ENCODE assay signal across 8 mouse cellular contexts in the genomic region with DNA sequence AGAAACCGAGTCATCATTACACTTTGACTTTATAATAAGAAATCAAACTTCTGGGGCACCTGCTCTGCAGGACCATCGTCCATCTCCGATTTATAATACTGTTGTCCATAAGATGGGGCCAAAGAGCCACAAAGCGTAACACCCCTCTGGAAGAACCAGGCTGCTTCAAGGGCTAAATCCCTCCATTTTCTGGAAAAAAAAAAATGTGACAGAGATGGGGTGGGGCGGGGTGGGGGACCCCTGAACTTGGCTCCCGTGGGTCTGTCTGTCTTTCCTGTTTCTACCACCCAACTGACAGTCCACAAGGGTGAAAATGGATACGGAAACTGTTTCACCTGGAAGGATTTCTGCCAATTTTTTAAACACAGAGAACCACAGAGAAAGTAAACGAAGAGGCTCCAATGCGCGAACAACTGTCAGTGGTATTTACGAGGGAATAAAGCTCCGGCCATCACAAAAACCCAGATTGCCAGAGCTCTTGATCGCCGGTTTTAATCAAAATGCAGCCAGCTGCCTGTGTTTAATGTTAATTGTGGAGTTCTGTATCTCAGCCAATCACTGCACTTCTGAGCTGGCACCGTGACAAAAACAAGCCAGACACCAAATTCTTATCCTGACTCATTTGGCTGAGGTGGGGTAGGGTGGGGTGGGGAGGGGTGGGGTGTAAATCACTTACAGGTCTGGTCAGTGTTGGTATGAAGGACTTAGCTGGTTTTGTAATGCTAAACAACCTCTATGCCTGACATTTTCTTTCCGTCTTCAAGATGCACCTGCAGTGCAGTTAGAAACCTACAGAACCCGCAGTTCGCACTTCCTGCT.
DNase-seq lines count a peak whose midpoint lies in the region; ATAC-seq and TF ChIP-seq lines count a peak whose summit lies in the region.

No protein-coding gene starts in this region.

- no peaks in the 10 kb centered on the region for H3K36me3 ChIP-seq in forebrain, embryonic 10.5 days (replicated peaks)
- H3K36me3 ChIP-seq in hindbrain, embryonic 12.5 days: no peaks in the 10 kb centered on the region
- no peaks in the 10 kb centered on the region for H3K36me3 ChIP-seq in lung, postnatal 0 days (ENCODE audit: insufficient read depth, low read length)

- DNase-seq in 416B (ENCODE audit: low read depth): peak; percentile 39
- DNase-seq in adrenal gland, postnatal 10 days: peak; percentile 59
- peak; percentile 38 for DNase-seq in forebrain, embryonic 10.5 days (ENCODE audit: extremely low spot score, low spot score)
- DNase-seq in layer of hippocampus, postnatal 14 days (ENCODE audit: low spot score in 2 of 2): peak; percentile 48 to 68
- peak; percentile 83 for DNase-seq in lung, postnatal 0 days (ENCODE audit: low spot score)
- DNase-seq in right cerebral cortex, adult 2 months (ENCODE audit: low spot score in 2 of 2): peak; percentile 73 to 76
- DNase-seq in gastrocnemius, postnatal 25 days: no peak

- peaks cover 32% of the 10 kb centered on the region for H3K4me1 ChIP-seq in forebrain, embryonic 10.5 days
- H3K4me1 ChIP-seq in hindbrain, embryonic 12.5 days: peaks cover 20% of the 10 kb centered on the region
- H3K4me1 ChIP-seq in lung, postnatal 0 days (ENCODE audit: insufficient read depth, low read depth, low read length): peaks cover 11% of the 10 kb centered on the region; the same call in 1 of the 2 replicates

- peaks cover 5% of the 10 kb centered on the region; the same call in 1 of the 2 replicates for H3K9me3 ChIP-seq in forebrain, embryonic 10.5 days
- H3K9me3 ChIP-seq in hindbrain, embryonic 12.5 days (replicated peaks): no peaks in the 10 kb centered on the region
- no peaks in the 10 kb centered on the region for H3K9me3 ChIP-seq in lung, postnatal 0 days (ENCODE audit: low read length)

- H3K9ac ChIP-seq in hindbrain, embryonic 12.5 days: peak overlapping the region; percentile 50
- H3K9ac ChIP-seq in lung, postnatal 0 days (replicated peaks; ENCODE audit: low read depth): no peak overlapping the region

- peak; percentile 14; the same call in 1 of the 2 replicates for TF ChIP-seq EP300 in lung, postnatal 0 days (IDR thresholded peaks at IDR 0.05)

- peak; percentile 77 for TF ChIP-seq CTCF in lung, postnatal 0 days (IDR thresholded peaks at IDR 0.05)

- WGBS in forebrain, embryonic 10.5 days: 8% methylated on average over 18 of the region's 18 CpGs
- WGBS in hindbrain, embryonic 12.5 days: 10% methylated on average over 18 of the region's 18 CpGs
- WGBS in lung, postnatal 0 days: 6% methylated on average over 18 of the region's 18 CpGs

- H3K4me2 ChIP-seq in hindbrain, embryonic 12.5 days (replicated peaks): peak overlapping the region; percentile 67
- H3K4me2 ChIP-seq in lung, postnatal 0 days (replicated peaks; ENCODE audit: low read depth, low read length): peak overlapping the region; percentile 66

- H3K27ac ChIP-seq in forebrain, embryonic 10.5 days: peak overlapping the region; percentile 63; the same call in 1 of the 2 replicates
- H3K27ac ChIP-seq in hindbrain, embryonic 12.5 days: no peak overlapping the region
- H3K27ac ChIP-seq in lung, postnatal 0 days (ENCODE audit: low read length): 0 out of 2 replicates have a peak overlapping the region, but pooled peaks have one; percentile 22

- H3K27me3 ChIP-seq in forebrain, embryonic 10.5 days (ENCODE audit: poor library complexity, severe bottlenecking): peaks cover 48% of the 10 kb centered on the region
- H3K27me3 ChIP-seq in hindbrain, embryonic 12.5 days: peaks cover 7% of the 10 kb centered on the region
- H3K27me3 ChIP-seq in lung, postnatal 0 days (replicated peaks; ENCODE audit: insufficient read depth, low read length): no peaks in the 10 kb centered on the region

- peak; percentile 66; the same call in 1 of the 2 replicates for ATAC-seq in hindbrain, embryonic 12.5 days (ENCODE audit: low FRiP score)
- peak; percentile 61 for ATAC-seq in lung, postnatal 0 days

- H3K4me3 ChIP-seq in forebrain, embryonic 10.5 days: peak overlapping the region; percentile 42
- peak overlapping the region; percentile 20 for H3K4me3 ChIP-seq in hindbrain, embryonic 12.5 days
- H3K4me3 ChIP-seq in lung, postnatal 0 days (ENCODE audit: low read depth, low read length): peak overlapping the region; percentile 28
